Mouse (Mus musculus) ES-Bruce4 (cell line): ENCODE results near the gene Sorcs3. TPM values are rescaled to one million over a fixed set of nuclear protein-coding genes. Genes with fewer than 3 reads are reported as not detected.

Experiments used
- H3K27ac ChIP-seq: 2 replicates; pipeline ENCODE4 v1.5.1; 2012; ENCODE audit warnings: low read length, inconsistent platforms; ENCODE audit not compliant: insufficient read depth
- H3K27me3 ChIP-seq: 2 replicates; pipeline ENCODE4 v1.6.1; 2012; ENCODE audit warnings: mild to moderate bottlenecking, low read length, inconsistent platforms; ENCODE audit not compliant: control insufficient read depth, poor library complexity, insufficient read depth, severe bottlenecking
- H3K36me3 ChIP-seq: 2 replicates; pipeline ENCODE4 v1.6.1; 2012; ENCODE audit warnings: inconsistent platforms, mild to moderate bottlenecking, low read length, moderate library complexity; ENCODE audit not compliant: control insufficient read depth, poor library complexity, insufficient read depth, severe bottlenecking
- H3K4me1 ChIP-seq: one replicate; pipeline ENCODE4 v1.8.1; 2011; ENCODE audit warnings: low read length; ENCODE audit not compliant: control insufficient read depth, insufficient read depth
- H3K4me3 ChIP-seq: 2 replicates; pipeline ENCODE4 v1.5.1; 2011; ENCODE audit warnings: low read depth, mild to moderate bottlenecking, low read length
- H3K9ac ChIP-seq: 2 replicates; pipeline ENCODE4 v1.6.1; 2012; ENCODE audit warnings: low read depth, mild to moderate bottlenecking, inconsistent platforms; ENCODE audit not compliant: poor library complexity, severe bottlenecking
- H3K9me3 ChIP-seq: replicated peaks from 2 replicates; pipeline ENCODE4 v1.6.1; 2012; ENCODE audit warnings: mild to moderate bottlenecking, low read length, inconsistent platforms; ENCODE audit not compliant: control insufficient read depth, poor library complexity, insufficient read depth, severe bottlenecking
- CTCF ChIP-seq: IDR thresholded peaks from one replicate; pipeline ENCODE4 v1.8.1; 2011; ENCODE audit warnings: low read depth, low read length
- EP300 ChIP-seq: IDR thresholded peaks from 2 replicates; pipeline ENCODE4 v1.6.1; 2011; ENCODE audit warnings: low read depth, low read length; ENCODE audit not compliant: insufficient read depth
- POLR2A ChIP-seq: IDR thresholded peaks from one replicate; pipeline ENCODE4 v1.8.1; 2011; ENCODE audit warnings: low read length; ENCODE audit not compliant: insufficient read depth
- polyA plus RNA-seq: library from polyadenylated mRNA; stranded (reverse); fragments of >200 nt; gene quantifications from 2 replicates; pipeline ENCODE4 v1.2.4, GENCODE M21; 2011; ENCODE audit warnings: low read depth; ENCODE audit not compliant: missing spikeins, insufficient read depth, insufficient read length

The Sorcs3 gene
- polyA plus RNA-seq, 1 experiment: not detected

GRCm38 (mm10) chr19:48237786-48238372 is 32.1 kb downstream of the Sorcs3 start:
- no peaks in the 10 kb centered on the region for H3K4me1 ChIP-seq
- no peak overlapping the region for H3K27ac ChIP-seq
- no peak overlapping the region for H3K4me3 ChIP-seq
- no peak overlapping the region for H3K9ac ChIP-seq
- TF ChIP-seq CTCF (no peak), POLR2A (no peak), EP300 (no peak)
- peaks cover 1% of the 10 kb centered on the region; the same call in 1 of the 2 replicates for H3K27me3 ChIP-seq
- H3K36me3 ChIP-seq: no peaks in the 10 kb centered on the region
- no peaks in the 10 kb centered on the region for H3K9me3 ChIP-seq

GRCm38 (mm10) chr19:48238391-48238790 is 32.6 kb downstream of the Sorcs3 start:
- H3K27ac ChIP-seq: no peak overlapping the region
- H3K27me3 ChIP-seq: peaks cover 1% of the 10 kb centered on the region; the same call in 1 of the 2 replicates
- no peaks in the 10 kb centered on the region for H3K4me1 ChIP-seq
- H3K4me3 ChIP-seq: no peak overlapping the region
- no peaks in the 10 kb centered on the region for H3K36me3 ChIP-seq
- H3K9me3 ChIP-seq: no peaks in the 10 kb centered on the region
- TF ChIP-seq POLR2A: no peak
- TF ChIP-seq CTCF: no peak
- no peak for TF ChIP-seq EP300
- H3K9ac ChIP-seq: no peak overlapping the region

- peaks cover 1% of the 10 kb centered on the region; the same call in 1 of the 2 replicates for H3K27me3 ChIP-seq
- no peak overlapping the region for H3K4me3 ChIP-seq
- no peaks in the 10 kb centered on the region for H3K4me1 ChIP-seq
- H3K9me3 ChIP-seq: no peaks in the 10 kb centered on the region
- H3K36me3 ChIP-seq: no peaks in the 10 kb centered on the region
- no peak overlapping the region for H3K27ac ChIP-seq
- TF ChIP-seq EP300: no peak
- no peak for TF ChIP-seq CTCF
- no peak for TF ChIP-seq POLR2A
- H3K9ac ChIP-seq: no peak overlapping the region
Measured at GRCm38 (mm10) chr19:48240960-48241359, 35.1 kb downstream of the Sorcs3 start.

- Histone ChIP-seq H3K27ac (no peak overlapping the region), H3K4me1 (no peaks in the 10 kb centered on the region), H3K27me3 (no peaks in the 10 kb centered on the region), H3K9me3 (no peaks in the 10 kb centered on the region), H3K4me3 (no peak overlapping the region), H3K9ac (no peak overlapping the region), H3K36me3 (no peaks in the 10 kb centered on the region)
- TF ChIP-seq POLR2A (no peak), EP300 (no peak), CTCF (no peak)
Measured at GRCm38 (mm10) chr19:48244036-48244435, 38.2 kb downstream of the Sorcs3 start.

DNA sequence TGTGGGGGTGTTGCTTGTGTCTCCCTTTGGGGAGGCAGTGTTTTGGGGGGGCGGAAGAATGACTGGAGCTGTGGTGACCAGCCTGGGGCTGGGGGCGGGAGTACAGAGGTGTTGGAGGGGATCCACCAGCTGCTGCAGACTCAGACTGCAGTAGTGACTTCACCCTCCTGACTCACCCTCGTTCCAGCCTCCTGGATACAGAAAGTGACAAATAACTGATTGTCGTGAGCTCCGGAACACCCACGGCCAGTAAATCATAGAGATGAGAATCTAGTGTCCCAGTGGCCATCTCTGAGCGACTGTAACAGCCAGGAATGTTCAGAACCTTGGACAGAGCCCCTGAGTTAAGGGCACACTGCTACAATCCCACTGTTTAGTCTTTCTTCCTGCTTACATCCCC is 53.4 kb downstream of the Sorcs3 start:
- no peak for TF ChIP-seq POLR2A
- TF ChIP-seq CTCF: no peak
- no peak for TF ChIP-seq EP300
- Histone ChIP-seq H3K4me1 (no peaks in the 10 kb centered on the region), H3K36me3 (no peaks in the 10 kb centered on the region), H3K27ac (no peak overlapping the region), H3K9me3 (no peaks in the 10 kb centered on the region), H3K4me3 (no peak overlapping the region), H3K9ac (no peak overlapping the region), H3K27me3 (no peaks in the 10 kb centered on the region)

GRCm38 (mm10) chr19:48260671-48261070 is 54.8 kb downstream of the Sorcs3 start:
- H3K9ac ChIP-seq: no peak overlapping the region
- no peaks in the 10 kb centered on the region for H3K36me3 ChIP-seq
- H3K27me3 ChIP-seq: no peaks in the 10 kb centered on the region
- no peaks in the 10 kb centered on the region for H3K4me1 ChIP-seq
- TF ChIP-seq POLR2A (no peak), CTCF (no peak), EP300 (no peak)
- H3K9me3 ChIP-seq: no peaks in the 10 kb centered on the region
- no peak overlapping the region for H3K4me3 ChIP-seq
- H3K27ac ChIP-seq: no peak overlapping the region
